Mouse (Mus musculus) embryo, embryonic 11.5 days (tissue): ENCODE measurements around the gene Rab12.

Experiments
- DNase-seq: peaks from one replicate; pipeline ENCODE4 v3.0.0-alpha.2; 2012; ENCODE audit warnings: low read depth, low spot score

Rab12 gene

DNA sequence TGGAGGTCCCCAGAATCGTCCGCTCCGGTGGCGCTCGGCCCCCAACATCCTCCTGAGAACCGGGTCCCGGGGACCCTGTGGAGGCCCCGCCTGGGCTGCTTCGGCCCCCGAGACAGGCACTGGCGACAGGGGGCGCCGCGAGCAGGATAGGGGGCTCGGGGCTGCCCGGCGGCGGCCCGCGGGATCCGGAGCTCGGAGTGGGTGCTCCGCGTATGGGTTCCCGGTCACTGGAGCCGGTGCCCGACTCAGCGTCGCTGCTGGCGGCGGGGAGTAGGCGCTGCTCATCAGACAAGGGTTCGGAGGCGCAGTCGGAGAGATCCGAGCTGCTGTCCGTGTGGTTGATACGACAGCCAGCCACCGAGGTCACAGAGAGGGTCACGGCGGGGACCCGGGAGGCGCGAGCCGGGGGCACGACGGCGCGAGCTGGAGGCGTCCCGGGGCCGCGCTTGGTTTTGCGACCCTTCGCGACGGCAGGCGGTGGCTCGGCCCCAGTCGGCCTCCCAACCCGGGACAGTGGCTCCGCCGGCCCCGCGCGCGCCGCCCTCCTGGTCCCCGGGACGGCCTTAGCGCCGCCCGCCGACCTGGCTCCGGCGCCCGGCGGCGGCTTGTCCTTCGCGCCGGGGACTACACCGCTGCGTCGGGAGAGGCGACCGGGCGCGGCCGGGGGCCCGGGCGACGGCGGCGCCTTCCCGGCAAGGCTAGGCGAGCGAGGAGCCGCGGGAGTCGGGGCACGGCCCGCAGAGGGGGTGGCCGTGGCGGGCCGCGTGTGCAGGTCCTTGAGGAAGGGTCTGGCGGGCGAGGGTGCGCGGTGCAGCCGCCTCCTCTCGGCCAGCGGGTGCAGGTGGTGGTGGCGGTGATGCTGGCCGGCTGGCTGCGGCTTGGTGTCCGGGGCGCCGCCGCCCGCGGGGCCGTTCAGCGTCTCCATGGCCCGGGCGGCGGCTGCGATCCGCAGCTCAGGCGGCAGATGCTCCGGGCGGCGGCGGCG is 70.8 kb downstream of the Rab12 start:
- no peak for DNase-seq

DNA sequence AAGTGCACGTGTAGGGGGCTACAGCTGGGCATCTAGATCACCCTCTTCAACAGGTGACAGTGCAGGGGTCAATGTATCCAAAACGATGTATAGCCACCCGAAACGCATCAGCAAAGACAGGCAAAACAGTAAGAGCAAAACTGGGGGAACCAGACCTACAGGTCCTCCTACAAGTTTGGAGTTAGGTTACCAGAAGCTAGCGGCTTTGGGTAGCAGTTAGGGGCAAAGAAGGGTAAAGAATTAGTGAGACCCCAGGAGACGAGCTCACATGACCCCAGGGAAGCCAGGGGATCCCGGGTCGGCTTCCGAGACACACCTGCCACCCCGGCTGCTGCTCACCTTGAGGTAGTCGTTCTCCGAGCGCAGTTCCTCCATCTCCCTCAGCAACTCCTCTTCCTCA is 71.6 kb downstream of the Rab12 start:
- DNase-seq, result no peak

DNA sequence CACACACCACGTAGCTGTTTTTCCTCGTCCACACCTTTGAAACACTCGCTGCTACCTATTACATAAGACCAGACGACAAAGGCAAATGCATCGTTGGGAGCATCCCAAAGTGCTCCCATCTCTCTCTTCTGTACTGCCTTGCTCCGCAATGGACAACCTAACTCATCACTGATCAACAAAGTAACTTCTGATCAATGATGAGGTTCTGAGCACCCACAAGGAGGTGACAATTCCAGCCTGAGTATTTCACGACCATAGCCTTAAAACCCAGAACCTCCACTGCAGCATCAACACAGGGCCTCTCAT is 72.6 kb downstream of the Rab12 start:
- DNase-seq, result no peak

DNA sequence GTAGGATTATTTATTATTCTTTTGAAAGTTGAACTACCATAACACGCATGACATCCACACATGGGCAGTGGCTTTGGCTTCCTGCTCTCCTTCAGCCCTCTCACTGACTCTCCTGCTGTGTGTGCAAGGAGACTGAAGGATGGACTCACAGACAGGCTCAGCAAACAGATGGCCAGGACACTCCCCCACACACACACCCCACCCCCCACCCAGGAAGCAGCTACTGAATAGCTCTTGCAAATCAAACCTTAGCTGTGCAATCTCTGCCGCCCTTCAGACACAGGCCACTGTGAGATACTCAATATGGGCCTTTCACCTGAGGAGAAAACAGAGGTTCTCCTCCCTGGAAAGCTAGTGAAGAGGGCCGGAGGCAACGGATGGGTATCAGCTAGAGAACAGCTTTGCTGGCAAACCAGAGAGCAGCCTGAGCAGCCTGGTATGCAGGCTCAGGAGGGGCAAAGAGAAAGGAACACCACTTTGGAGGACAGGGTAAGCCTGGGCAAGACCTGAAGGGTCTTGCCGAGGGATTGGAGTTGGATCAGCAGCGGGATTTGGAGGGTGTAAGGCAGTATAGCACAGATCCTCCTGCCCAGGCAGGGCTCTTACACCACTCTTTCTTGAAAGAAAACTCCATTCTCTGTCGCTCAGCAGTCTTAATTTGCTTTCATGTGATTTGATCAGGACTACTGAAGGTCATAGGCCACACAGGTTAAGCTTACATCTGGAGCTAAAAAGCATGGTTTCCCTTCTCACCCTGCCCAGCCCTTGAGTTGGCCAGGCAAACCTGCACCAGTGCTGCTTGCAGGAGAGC is 73.1 kb downstream of the Rab12 start:
- no peak for DNase-seq
